Mouse (Mus musculus): Measurements from ENCODE around the gene Pmm2.

The Pmm2 gene

DNA sequence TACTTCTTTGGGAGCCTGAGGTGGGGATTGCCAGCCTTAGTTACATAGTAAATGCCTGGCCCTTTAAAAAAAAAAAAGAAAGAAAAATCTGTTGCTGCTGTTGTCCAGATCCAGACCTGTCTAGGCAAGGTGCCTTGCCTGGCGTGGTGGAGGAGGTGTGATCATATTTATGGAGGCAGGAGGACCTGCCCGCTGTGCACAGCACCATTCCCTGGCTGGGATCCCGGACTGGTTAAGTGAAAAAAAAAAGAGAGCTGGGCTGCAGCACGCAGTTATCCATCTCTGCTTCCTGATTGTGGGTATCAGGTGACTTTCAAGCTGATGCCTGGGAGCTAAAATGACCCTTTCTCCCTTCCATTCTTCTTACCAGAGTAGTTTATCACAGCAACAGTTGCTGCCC lies 47.6 kb downstream of the Pmm2 start:
- no peak for DNase-seq

DNA sequence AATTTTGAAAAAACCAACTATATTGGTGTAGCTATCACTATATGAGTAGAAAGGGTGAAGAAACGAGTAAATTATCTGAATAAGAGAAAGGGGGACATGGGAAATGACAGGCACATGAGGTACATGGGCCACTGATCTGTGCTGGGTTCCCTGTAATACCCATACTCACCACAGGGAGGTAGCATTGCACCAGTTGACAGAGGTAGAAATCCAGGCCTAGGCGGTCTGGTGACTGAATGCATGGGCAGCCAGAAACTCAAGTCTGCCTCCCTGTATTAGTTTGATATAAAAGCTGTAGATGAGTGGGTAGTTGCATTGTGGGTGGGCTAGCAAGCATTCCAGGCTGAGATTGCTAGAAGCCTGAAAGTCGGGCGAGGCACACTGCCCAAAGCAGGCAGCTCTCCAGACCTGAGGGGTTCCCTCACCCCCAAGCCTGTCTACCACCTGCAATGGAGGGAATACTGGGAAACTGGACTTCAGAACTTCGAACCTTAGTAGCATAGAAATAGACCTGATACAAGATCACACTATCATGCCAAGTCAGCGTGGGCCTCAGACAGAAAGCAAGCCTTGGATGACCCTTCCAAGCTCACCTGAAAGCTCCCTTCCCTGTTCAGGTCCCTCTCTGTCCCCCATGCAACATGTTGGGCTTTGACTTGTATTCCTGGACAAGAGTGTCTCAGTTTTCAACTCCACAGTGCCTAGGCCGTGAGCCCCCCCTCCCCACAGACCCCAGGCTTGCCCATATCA lies 48.8 kb downstream of the Pmm2 start:
- DNase-seq = peak; percentile 69 to 71

DNA sequence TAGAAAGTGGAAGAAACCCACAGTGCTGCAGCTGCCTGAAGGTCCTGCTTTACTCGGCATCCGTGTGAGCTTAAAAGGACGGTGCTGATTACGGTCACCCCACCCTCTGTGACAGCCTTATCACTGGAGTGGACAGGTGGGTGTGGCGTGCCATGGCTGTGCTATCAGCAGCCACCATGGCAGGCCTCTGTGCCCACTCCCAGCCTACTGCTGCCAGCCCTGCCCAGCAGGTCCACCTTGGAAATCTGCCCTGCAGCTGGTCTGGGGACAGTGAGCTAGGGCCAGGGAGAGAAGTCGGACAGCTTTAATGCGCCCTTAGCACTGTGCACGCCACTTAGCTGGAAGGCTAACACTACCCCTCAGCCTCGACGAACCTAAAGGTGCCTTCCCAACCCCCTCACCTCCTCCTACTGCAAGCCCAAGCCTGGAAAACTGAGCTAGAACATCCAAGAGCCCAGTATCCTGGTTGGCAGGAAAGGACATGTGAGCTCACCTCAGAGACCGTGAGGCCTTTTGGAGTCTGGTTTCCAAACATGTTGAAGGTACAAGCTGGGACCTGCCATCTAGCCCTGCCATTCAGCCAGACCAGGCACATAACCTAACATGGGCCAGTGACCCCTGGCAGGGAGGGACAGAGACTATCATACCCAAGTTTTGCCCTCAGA lies 49.5 kb downstream of the Pmm2 start:
- no peak for DNase-seq

DNA sequence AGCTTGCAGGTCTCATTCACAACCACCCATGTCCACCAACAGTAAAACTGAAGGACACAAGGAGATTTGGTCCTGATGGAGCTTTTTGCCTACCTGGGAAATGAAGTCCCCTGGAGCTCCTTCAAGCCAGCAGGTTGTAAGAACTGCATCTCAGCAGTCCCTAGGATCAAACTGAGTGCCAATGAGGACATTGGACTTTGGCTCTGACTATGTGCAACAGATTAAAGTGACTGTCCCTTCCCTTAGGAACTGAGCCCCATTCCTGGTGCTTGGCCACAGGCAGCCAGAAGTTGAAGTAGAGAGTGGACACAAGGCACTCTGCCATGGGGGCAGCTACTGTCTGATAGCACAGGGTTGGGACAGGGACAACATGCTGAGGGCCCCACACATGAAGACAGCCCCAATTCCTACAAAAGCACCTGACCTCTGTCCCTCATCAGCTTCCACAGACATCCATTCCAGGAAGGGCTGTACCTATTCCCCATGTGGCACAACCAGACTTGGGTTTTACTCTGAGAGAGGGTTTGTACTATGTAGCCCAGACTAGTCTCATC lies 50.2 kb downstream of the Pmm2 start:
- no peak for DNase-seq

DNA sequence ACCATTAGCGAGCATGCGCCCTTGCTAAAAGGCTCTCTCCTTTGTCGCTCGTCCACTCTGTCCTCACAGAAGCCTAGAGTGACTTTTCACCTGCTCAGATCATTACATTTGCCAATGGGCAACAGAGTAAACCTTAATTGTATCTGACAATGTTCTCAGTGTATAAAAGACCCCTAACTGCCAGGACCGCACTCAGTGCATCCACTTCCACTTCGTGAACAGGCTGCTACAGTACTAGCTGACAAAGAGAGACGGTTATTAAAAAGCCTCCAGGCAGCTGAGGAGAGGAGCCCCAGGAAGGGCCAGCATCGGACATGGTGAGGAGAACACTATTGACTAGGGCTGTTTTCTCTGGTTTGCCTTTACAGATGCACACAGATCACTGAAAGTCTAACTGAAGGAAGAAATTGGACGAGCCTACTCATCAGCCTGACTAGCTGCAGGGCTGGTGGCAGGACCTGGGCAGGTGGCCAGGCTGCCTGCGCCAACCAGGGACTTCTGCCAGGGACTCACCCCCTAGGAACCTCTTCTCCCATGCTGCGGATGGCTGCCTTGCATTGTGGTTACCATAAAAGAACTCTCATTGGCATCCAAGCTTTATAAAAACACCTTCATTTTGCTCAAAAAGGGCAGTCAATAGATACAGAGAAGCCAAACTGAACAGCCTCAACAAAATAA lies 52.6 kb downstream of the Pmm2 start:
- DNase-seq = no peak

DNA sequence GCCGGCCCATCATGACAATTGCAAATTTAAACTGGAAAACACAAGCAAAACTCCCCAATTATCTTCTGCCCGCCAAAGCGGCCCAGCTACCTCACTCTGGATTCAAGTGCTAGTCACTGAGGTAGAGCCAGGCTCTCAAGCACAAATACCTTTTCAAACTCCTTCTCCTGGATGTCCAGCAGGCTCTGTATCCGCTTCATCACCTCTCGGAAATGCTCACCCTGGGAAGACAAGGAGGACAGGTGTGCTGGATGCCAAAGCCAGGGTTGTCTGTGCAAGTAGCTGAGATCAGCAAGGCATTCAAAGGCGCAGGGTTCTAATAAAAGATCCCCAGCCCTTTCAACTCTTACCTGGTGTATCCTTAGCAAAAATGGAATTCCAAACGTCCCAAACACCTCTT lies 53.7 kb downstream of the Pmm2 start:
- DNase-seq = no peak

DNA sequence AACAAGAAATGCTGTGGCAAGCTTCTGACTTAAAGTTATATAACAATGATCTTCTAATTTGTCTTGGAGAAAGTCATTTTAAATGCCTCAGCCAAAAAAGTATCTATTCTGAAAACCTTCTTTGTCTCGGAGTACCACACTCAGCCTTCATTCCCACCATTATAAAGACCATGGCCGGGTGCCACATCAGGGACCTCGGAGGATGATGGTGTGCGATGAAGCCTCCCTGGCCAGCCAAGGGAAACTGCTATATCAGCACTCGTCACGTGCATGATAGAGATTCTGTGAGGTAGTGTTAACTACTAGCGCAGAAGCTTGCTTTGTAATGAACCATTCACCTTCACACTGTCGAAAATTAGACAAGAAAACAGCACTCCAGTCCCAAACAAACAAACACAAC lies 62.1 kb downstream of the Pmm2 start:
- DNase-seq = no peak

DNA sequence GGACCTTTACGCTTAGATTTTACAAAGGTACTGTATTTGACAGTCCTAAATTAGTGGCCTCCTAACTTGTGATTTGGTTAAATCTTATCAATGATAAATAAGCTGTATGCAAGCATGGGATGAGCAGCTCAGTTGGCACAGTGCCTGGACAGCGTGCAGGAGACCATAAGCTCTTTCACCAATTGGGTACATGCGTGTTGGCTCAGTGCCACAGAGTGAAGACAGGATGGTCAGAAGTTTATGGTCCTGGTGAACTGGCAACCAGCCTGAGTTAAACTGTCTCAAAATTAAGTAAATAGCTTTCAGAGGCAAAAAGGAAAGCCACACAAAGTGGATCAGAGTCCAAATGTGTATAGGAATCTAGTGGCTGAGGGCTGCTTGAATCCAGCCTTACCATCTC lies 63.1 kb downstream of the Pmm2 start:
- no peak for DNase-seq

DNA sequence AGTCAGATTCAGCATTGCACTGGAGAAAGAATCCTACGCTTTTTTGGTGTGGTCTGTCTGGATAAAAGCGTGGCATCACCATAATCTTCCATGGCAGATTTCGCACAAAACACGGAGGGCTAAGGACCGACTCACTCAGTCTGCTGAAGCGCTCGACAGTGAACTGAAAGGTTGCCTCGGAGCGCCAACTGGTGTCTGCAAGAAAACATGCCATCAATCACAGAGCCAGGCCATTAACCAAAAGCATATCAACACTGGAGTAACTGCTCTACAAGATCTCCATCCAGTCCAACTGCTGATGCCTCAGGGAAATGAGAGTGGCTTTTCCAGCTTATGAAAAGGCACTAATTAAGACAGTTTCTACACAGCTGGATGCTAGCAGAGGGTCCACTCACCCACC lies 74.5 kb downstream of the Pmm2 start:
- DNase-seq = no peak
